Mouse (Mus musculus): Measurements from ENCODE around the gene Stx8.

Gene Stx8

GRCm38 (mm10) chr11:67965905-67966878 is at the start of gene Stx8:
Gene Stx8, plus strand, starts transcription at chr11:67966193.
- DNase-seq (ENCODE audit: low spot score in 2 of 2): peak; percentile 89 to 98

GRCm38 (mm10) chr11:67917126-67917525 is 48.9 kb upstream of the Stx8 start:
- no peak for DNase-seq (ENCODE audit: low spot score in 2 of 2)

GRCm38 (mm10) chr11:67919593-67919992 is 46.4 kb upstream of the Stx8 start:
- no peak for DNase-seq (ENCODE audit: low spot score in 2 of 2)

- no peak for DNase-seq (ENCODE audit: low spot score in 2 of 2)
Measured at GRCm38 (mm10) chr11:67920226-67920960, 45.6 kb upstream of the Stx8 start.

- DNase-seq (ENCODE audit: low spot score in 2 of 2): peak in 1 of 2 experiments; percentile 34
Measured at GRCm38 (mm10) chr11:67921091-67921826, 44.7 kb upstream of the Stx8 start.

GRCm38 (mm10) chr11:67921827-67922754 is 43.9 kb upstream of the Stx8 start, which contains the start of gene Usp43:
Gene Usp43, minus strand, starts transcription at chr11:67922153.
- DNase-seq (ENCODE audit: low spot score in 2 of 2): peak; percentile 68 to 70

GRCm38 (mm10) chr11:67922755-67923125 is 43.3 kb upstream of the Stx8 start:
- DNase-seq (ENCODE audit: low spot score in 2 of 2): peak; percentile 48 to 72

- no peak for DNase-seq (ENCODE audit: low spot score in 2 of 2)
Measured at GRCm38 (mm10) chr11:67923720-67924119, 42.3 kb upstream of the Stx8 start.

GRCm38 (mm10) chr11:67925000-67925399 is 41.0 kb upstream of the Stx8 start:
- no peak for DNase-seq (ENCODE audit: low spot score in 2 of 2)

GRCm38 (mm10) chr11:67926348-67927055 is 39.5 kb upstream of the Stx8 start:
- DNase-seq (ENCODE audit: low spot score in 2 of 2): no peak

- DNase-seq (ENCODE audit: low spot score in 2 of 2): no peak
Measured at GRCm38 (mm10) chr11:67932156-67932555, 33.8 kb upstream of the Stx8 start.

- DNase-seq (ENCODE audit: low spot score in 2 of 2): no peak
Measured at GRCm38 (mm10) chr11:67948229-67948628, 17.8 kb upstream of the Stx8 start.

- no peak for DNase-seq (ENCODE audit: low spot score in 2 of 2)
Measured at GRCm38 (mm10) chr11:67949475-67949874, 16.5 kb upstream of the Stx8 start.

GRCm38 (mm10) chr11:67953604-67954003 is 12.4 kb upstream of the Stx8 start:
- DNase-seq (ENCODE audit: low spot score in 2 of 2): no peak

GRCm38 (mm10) chr11:67954413-67954812 is 11.6 kb upstream of the Stx8 start:
- DNase-seq (ENCODE audit: low spot score in 2 of 2): no peak

- no peak for DNase-seq (ENCODE audit: low spot score in 2 of 2)
Measured at GRCm38 (mm10) chr11:67964110-67964509, 1.9 kb upstream of the Stx8 start.

GRCm38 (mm10) chr11:67965242-67965883 is 630 bp upstream of the Stx8 start, which contains the start of gene Cfap52:
Gene Cfap52, minus strand, starts transcription at chr11:67965651.
- peak; percentile 72 to 85 for DNase-seq (ENCODE audit: low spot score in 2 of 2)

- DNase-seq (ENCODE audit: low spot score in 2 of 2): no peak
Measured at GRCm38 (mm10) chr11:67967831-67968230, 1.8 kb downstream of the Stx8 start.

- no peak for DNase-seq (ENCODE audit: low spot score in 2 of 2)
Measured at GRCm38 (mm10) chr11:67972606-67973005, 6.6 kb downstream of the Stx8 start.

- DNase-seq (ENCODE audit: low spot score in 2 of 2): no peak
Measured at GRCm38 (mm10) chr11:67973225-67973624, 7.2 kb downstream of the Stx8 start.
